Mouse (Mus musculus) ES-Bruce4 (cell line): Measurements from ENCODE around the gene Arl5a.

Experiments used
- CTCF ChIP-seq: IDR thresholded peaks from one replicate; pipeline ENCODE4 v1.8.1; 2011; ENCODE audit warnings: low read depth, low read length
- EP300 ChIP-seq: IDR thresholded peaks from 2 replicates; pipeline ENCODE4 v1.6.1; 2011; ENCODE audit warnings: low read depth, low read length; ENCODE audit not compliant: insufficient read depth
- POLR2A ChIP-seq: IDR thresholded peaks from one replicate; pipeline ENCODE4 v1.8.1; 2011; ENCODE audit warnings: low read length; ENCODE audit not compliant: insufficient read depth

DNA sequence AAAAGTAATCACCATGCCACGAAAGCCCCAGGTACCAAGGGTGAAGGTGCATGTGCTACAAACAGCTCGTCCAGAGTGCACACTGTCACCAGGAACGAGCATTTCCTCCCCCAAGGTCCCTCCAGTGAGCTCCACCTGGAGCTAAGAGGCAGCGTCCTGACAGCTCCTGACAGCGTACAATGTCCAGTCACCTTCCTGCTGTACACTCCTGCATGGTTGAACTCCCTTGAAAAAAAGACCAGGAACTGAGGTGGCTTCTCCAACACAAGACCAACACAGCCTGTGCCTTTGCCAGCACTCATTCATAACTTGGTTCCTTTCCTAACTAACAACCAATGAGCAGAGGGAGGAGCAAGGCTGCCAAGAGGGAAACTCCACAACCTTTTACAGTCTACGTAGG lies 3.5 kb downstream of the Arl5a start:
- TF ChIP-seq CTCF = no peak
- TF ChIP-seq POLR2A = no peak
- no peak for TF ChIP-seq EP300
